Mouse (Mus musculus) heart, postnatal 0 days (tissue): ENCODE data around the gene Olfr1497. TPM values are rescaled to one million over a fixed set of nuclear protein-coding genes. Genes with fewer than 3 reads are reported as not detected.
"Not testable (repeated sequence)": the region's sequence is repeated elsewhere in the genome, so short reads cannot be mapped to it uniquely, and the experiment has no call there.

ENCODE experiments used
- ATAC-seq: fragments of 200-750 bp; cut with Nextera tagmentation; 2 replicates; pipeline ENCODE4 v1.8.0; 2017; ENCODE audit warnings: low read depth, moderate number of reproducible peaks, moderate library complexity; ENCODE audit not compliant: insufficient read depth
- DNase-seq: peaks from one replicate; pipeline ENCODE4 v3.0.0-alpha.2; 2016; ENCODE audit warnings: low spot score
- H3K27ac ChIP-seq: fragments of 300-500 bp; sonication (generic); 2 replicates; pipeline ENCODE4 v1.5.1; 2014; ENCODE audit warnings: low read depth, mild to moderate bottlenecking
- H3K27me3 ChIP-seq: fragments of 300-500 bp; sonication (generic); 2 replicates; pipeline ENCODE4 v1.6.1; 2014; ENCODE audit warnings: low read length, mixed read lengths; ENCODE audit not compliant: control insufficient read depth, insufficient read depth
- H3K36me3 ChIP-seq: fragments of 300-500 bp; sonication (generic); replicated peaks from 2 replicates; pipeline ENCODE4 v1.6.1; 2014; ENCODE audit warnings: low read length, mixed read lengths; ENCODE audit not compliant: control insufficient read depth, insufficient read depth
- H3K4me1 ChIP-seq: fragments of 300-500 bp; sonication (generic); 2 replicates; pipeline ENCODE4 v1.6.1; 2014; ENCODE audit warnings: antibody characterized with exemption; ENCODE audit not compliant: control insufficient read depth, insufficient read depth
- H3K4me2 ChIP-seq: fragments of 300-500 bp; sonication (generic); 2 replicates; pipeline ENCODE4 v1.6.1; 2014; ENCODE audit warnings: low read depth, mild to moderate bottlenecking, low read length, moderate library complexity
- H3K4me3 ChIP-seq: fragments of 300-500 bp; sonication (generic); 2 replicates; pipeline ENCODE4 v1.5.1; 2014; ENCODE audit warnings: low read depth, low read length
- H3K9ac ChIP-seq: fragments of 300-500 bp; sonication (generic); replicated peaks from 2 replicates; pipeline ENCODE4 v1.6.1; 2014; ENCODE audit warnings: low read depth, low read length, mixed read lengths
- H3K9me3 ChIP-seq: fragments of 300-500 bp; sonication (generic); replicated peaks from 2 replicates; pipeline ENCODE4 v1.6.1; 2016; ENCODE audit warnings: low read length; ENCODE audit not compliant: control insufficient read depth
- CTCF ChIP-seq: IDR thresholded peaks from 2 replicates; pipeline ENCODE4 v1.5.1; 2016; ENCODE audit warnings: antibody characterized with exemption, control low read depth, low read depth
- EP300 ChIP-seq: IDR thresholded peaks from 2 replicates; pipeline ENCODE4 v1.6.1; 2016; ENCODE audit warnings: antibody characterized with exemption, low read depth
- WGBS: fragments of 180-500 bp; shearing (Covaris S2); extraction: QIAGEN DNeasy Blood & Tissue Kit; methylation state at CpG from one replicate; pipeline ENCODE4 v1.1.7; 2014; 5-methylcytosine and 5-hydroxymethylcytosine counted together
- polyA plus RNA-seq: library from polyadenylated mRNA; unstranded; fragments of >200 nt; fragmentation: Nextera tagmentation; extraction: Ambion mirVana; gene quantifications from 2 replicates; pipeline ENCODE4 v1.2.1, GENCODE M21; 2015
- total RNA-seq: library from RNA; depleted of rRNA; stranded (reverse); fragments of >200 nt; gene quantifications from 2 replicates; pipeline ENCODE4 v1.2.3, GENCODE M21; 2014; ENCODE audit warnings: low replicate concordance; rRNA removed

Gene Olfr1497
- total and polyA plus RNA-seq, 2 experiments from 2014 or later = not detected

DNA sequence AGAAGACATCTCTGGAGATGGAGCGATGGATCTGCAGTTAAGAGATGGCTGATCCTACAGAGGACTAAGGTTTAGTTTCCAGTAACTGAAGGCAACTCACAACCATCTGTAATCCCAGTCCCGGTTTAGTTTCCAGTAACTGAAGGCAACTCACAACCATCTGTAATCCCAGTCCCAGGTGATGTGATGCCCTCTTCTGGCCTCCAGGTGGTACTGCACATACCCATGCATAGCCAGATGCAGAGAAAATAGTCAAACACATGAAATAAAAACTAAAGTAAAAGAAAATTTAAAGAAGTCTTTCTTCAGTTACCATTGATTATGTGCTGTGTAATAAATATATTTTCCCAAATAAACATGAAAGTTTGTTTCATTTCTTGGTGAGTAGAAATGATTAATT, 14.8 kb upstream of the Olfr1497 start:
- TF ChIP-seq EP300 = no peak
- TF ChIP-seq CTCF = no peak
- ATAC-seq = no peak

GRCm38 (mm10) chr19:13805486-13805885, 7.5 kb upstream of the Olfr1497 start:
- H3K27me3 ChIP-seq, H3K36me3 ChIP-seq, H3K4me3 ChIP-seq, H3K9ac ChIP-seq, H3K4me2 ChIP-seq, DNase-seq, H3K27ac ChIP-seq, H3K9me3 ChIP-seq, ATAC-seq, H3K4me1 ChIP-seq: not testable (repeated sequence)
- 63% methylated on average over 1 of the region's 1 CpGs for WGBS

More for the DNA sequence above, 14.8 kb upstream of the Olfr1497 start:
- WGBS = 54% methylated on average over 2 of the region's 2 CpGs
- Histone ChIP-seq H3K27ac (no peak overlapping the region), H3K27me3 (no peaks in the 10 kb centered on the region), H3K9me3 (no peaks in the 10 kb centered on the region), H3K4me3 (no peak overlapping the region), H3K36me3 (no peaks in the 10 kb centered on the region), H3K9ac (no peak overlapping the region), H3K4me2 (no peak overlapping the region), H3K4me1 (no peaks in the 10 kb centered on the region)
- no peak for DNase-seq

- H3K9ac ChIP-seq = no peak within 1 kb of the TSS
- no peak within 1 kb of the TSS for H3K4me2 ChIP-seq
- H3K36me3 ChIP-seq = no peaks in the 10 kb centered on the region
- no peak within 1 kb of the TSS for H3K27ac ChIP-seq
- TF ChIP-seq CTCF = no peak
- no peak for TF ChIP-seq EP300
- H3K4me3 ChIP-seq = no peak within 1 kb of the TSS
- no peak for DNase-seq
- no peaks in the 10 kb centered on the region for H3K9me3 ChIP-seq
- 65% methylated on average over 1 of the region's 1 CpGs for WGBS
- H3K27me3 ChIP-seq = no peaks in the 10 kb centered on the region
- no peaks in the 10 kb centered on the region for H3K4me1 ChIP-seq
- ATAC-seq = no peak
Measured at GRCm38 (mm10) chr19:13777578-13777977, 20.4 kb downstream of the Olfr1497 start, which contains the start of gene Olfr1496. Olfr1496 (plus strand) TSS chr19:13777878.

DNA sequence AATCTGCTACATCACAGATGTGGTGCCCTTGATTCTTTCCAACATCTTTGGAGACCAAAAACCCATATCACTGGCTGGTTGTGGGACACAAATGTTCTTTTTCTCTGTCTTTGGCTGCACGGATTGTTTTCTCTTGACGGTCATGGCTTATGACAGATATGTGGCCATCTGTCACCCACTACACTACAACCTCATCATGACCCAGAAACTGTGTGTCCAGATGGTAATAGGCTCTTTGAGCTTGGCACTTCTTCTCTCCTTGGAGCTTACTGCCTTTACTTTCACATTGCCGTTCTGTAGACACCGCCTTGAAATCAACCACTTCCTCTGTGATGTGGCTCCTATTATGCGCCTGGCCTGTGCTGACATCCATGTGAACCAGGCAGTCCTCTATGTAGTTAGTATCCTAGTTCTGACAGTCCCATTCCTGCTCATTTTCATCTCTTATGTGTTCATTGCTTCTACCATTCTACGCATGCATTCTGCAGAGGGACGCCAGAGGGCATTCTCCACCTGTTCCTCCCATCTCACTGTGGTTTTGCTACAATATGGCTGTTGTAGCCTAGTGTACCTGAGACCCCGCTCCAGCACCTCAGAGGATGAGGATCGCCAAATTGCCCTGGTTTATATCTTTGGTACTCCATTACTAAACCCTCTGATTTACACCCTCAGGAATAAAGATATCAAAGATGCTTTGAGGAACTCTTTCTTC, 29.3 kb downstream of the Olfr1497 start:
- 79% methylated on average over 9 of the region's 9 CpGs for WGBS
- no peaks in the 10 kb centered on the region for H3K36me3 ChIP-seq
- TF ChIP-seq EP300 = no peak
- no peak for TF ChIP-seq CTCF
- no peak overlapping the region for H3K27ac ChIP-seq
- no peak overlapping the region for H3K4me3 ChIP-seq
- ATAC-seq (no peak), DNase-seq (no peak)
- H3K4me2 ChIP-seq = no peak overlapping the region
- no peaks in the 10 kb centered on the region for H3K27me3 ChIP-seq
- no peak overlapping the region for H3K9ac ChIP-seq
- H3K9me3 ChIP-seq = no peaks in the 10 kb centered on the region
- no peaks in the 10 kb centered on the region for H3K4me1 ChIP-seq

DNA sequence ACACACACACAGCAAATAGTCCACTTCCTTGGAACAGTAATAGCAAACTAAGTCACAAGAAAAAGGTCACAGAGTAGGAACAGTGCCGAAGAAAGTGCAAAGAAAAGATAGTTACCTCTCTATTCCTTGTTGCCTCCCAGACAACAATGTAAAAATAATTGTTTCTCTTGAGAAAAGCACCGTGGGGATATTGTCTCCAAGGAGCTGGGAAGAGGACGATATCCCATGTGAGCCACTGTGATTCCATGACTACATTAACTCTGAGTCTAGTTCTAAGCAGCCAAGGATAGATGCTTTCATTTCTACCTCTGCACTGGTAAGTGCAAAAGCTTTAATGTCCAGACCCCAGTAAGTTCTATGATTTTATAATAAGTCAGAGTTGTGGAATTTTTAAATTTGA, 33.7 kb downstream of the Olfr1497 start, which contains the start of gene Olfr1495:
TSS of gene Olfr1495 (plus strand) at position 301 of the 400 bp plus-strand sequence.
- Histone ChIP-seq H3K27ac (no peak within 1 kb of the TSS), H3K9me3 (no peaks in the 10 kb centered on the region), H3K36me3 (no peaks in the 10 kb centered on the region), H3K9ac (no peak within 1 kb of the TSS), H3K27me3 (no peaks in the 10 kb centered on the region), H3K4me2 (no peak within 1 kb of the TSS), H3K4me1 (no peaks in the 10 kb centered on the region), H3K4me3 (no peak within 1 kb of the TSS)
- no peak for DNase-seq
- no peak for TF ChIP-seq EP300
- WGBS = 66% methylated on average over 3 of the region's 3 CpGs
- no peak for ATAC-seq

DNA sequence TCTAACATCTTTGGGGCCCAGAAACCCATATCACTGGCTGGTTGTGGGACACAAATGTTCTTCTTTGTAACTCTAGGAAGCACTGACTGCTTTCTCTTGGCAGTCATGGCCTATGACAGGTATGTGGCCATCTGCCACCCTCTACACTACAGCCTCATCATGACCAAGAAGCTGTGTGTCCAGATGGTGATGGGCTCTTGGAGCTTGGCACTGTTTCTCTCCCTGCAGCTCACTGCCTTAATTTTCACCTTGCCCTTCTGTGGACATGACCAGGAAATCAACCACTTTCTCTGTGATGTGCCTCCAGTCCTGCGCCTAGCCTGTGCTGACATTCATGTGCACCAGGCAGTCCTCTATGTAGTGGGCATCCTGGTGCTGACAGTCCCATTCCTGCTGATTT, 48.6 kb downstream of the Olfr1497 start:
- Histone ChIP-seq H3K4me3 (no peak overlapping the region), H3K4me1 (no peaks in the 10 kb centered on the region), H3K27ac (no peak overlapping the region), H3K36me3 (no peaks in the 10 kb centered on the region), H3K4me2 (no peak overlapping the region), H3K9ac (no peak overlapping the region), H3K9me3 (0 out of 2 replicates have a peak, but pooled peaks cover 2% of the 10 kb centered on the region), H3K27me3 (no peaks in the 10 kb centered on the region)
- TF ChIP-seq CTCF = no peak
- no peak for TF ChIP-seq EP300
- ATAC-seq (no peak), DNase-seq (no peak)
- 89% methylated on average over 1 of the region's 1 CpGs for WGBS

Other genes starting within 250 kb of the Olfr1497 start
- not detected in 2 replicates for gene Olfr1484, start 214.7 kb downstream of the Olfr1497 start, total RNA-seq
- not detected in 2 replicates for gene Olfr1484, start 214.7 kb downstream of the Olfr1497 start, polyA plus RNA-seq
- gene Olfr1487, start 180.8 kb downstream of the Olfr1497 start, total RNA-seq = not detected in 2 replicates
- gene Olfr1487, start 180.8 kb downstream of the Olfr1497 start, polyA plus RNA-seq = not detected in 2 replicates
- not detected in 2 replicates for gene Olfr1489, start 166.6 kb downstream of the Olfr1497 start, total RNA-seq
- gene Olfr1489, start 166.6 kb downstream of the Olfr1497 start, polyA plus RNA-seq = not detected in 2 replicates
- gene Olfr1490, start 147.1 kb downstream of the Olfr1497 start, total RNA-seq = not detected in 2 replicates
- not detected in 2 replicates for gene Olfr1490, start 147.1 kb downstream of the Olfr1497 start, polyA plus RNA-seq
- gene Olfr1491, start 100.9 kb downstream of the Olfr1497 start, total RNA-seq = not detected in 2 replicates
- gene Olfr1491, start 100.9 kb downstream of the Olfr1497 start, polyA plus RNA-seq = not detected in 2 replicates
- not detected in 2 replicates for gene Olfr1493-ps1, start 74.9 kb downstream of the Olfr1497 start, total RNA-seq
- gene Olfr1493-ps1, start 74.9 kb downstream of the Olfr1497 start, polyA plus RNA-seq = not detected in 2 replicates
- gene Olfr1494, start 58.5 kb downstream of the Olfr1497 start, total RNA-seq = not detected in 2 replicates
- gene Olfr1494, start 58.5 kb downstream of the Olfr1497 start, polyA plus RNA-seq = not detected in 2 replicates
- gene Olfr1495, start 33.6 kb downstream of the Olfr1497 start, total RNA-seq = not detected in 2 replicates
- gene Olfr1495, start 33.6 kb downstream of the Olfr1497 start, polyA plus RNA-seq = not detected in 2 replicates
- not detected in 2 replicates for gene Olfr1496, start 20.3 kb downstream of the Olfr1497 start, total RNA-seq
- gene Olfr1496, start 20.3 kb downstream of the Olfr1497 start, polyA plus RNA-seq = not detected in 2 replicates
- not detected in 2 replicates for gene Olfr1499, start 21.2 kb upstream of the Olfr1497 start, total RNA-seq
- gene Olfr1499, start 21.2 kb upstream of the Olfr1497 start, polyA plus RNA-seq = not detected in 2 replicates
- gene Olfr1500, start 32.3 kb upstream of the Olfr1497 start, total RNA-seq = not detected in 2 replicates
- not detected in 2 replicates for gene Olfr1500, start 32.3 kb upstream of the Olfr1497 start, polyA plus RNA-seq
- gene Olfr1501, start 52.5 kb upstream of the Olfr1497 start, total RNA-seq = not detected in 2 replicates
- gene Olfr1501, start 52.5 kb upstream of the Olfr1497 start, polyA plus RNA-seq = not detected in 2 replicates
- gene Olfr1502, start 63.6 kb upstream of the Olfr1497 start, total RNA-seq = not detected in 2 replicates
- gene Olfr1502, start 63.6 kb upstream of the Olfr1497 start, polyA plus RNA-seq = not detected in 2 replicates
- not detected in 2 replicates for gene Olfr1504, start 99.7 kb upstream of the Olfr1497 start, total RNA-seq
- gene Olfr1504, start 99.7 kb upstream of the Olfr1497 start, polyA plus RNA-seq = not detected in 2 replicates
- gene Olfr1505, start 115.3 kb upstream of the Olfr1497 start, total RNA-seq = not detected in 2 replicates
- not detected in 2 replicates for gene Olfr1505, start 115.3 kb upstream of the Olfr1497 start, polyA plus RNA-seq